Mouse (Mus musculus): ENCODE measurements around the gene Nckap1l. TPM values are rescaled to one million over a fixed set of nuclear protein-coding genes. Genes with fewer than 3 reads are reported as not detected.

Nckap1l gene
- polyA plus RNA-seq, 1 experiment from 2014 or later, result 2.7 TPM

- DNase-seq (ENCODE audit: low spot score) (no peak), ATAC-seq (ENCODE audit: low FRiP score) (no peak)
- no peaks in the 10 kb centered on the region for H3K4me1 ChIP-seq (replicated peaks; ENCODE audit: control insufficient read depth, insufficient read depth, low read length)
- no peak overlapping the region for H3K4me3 ChIP-seq (ENCODE audit: low read depth, low read length)
- no peaks in the 10 kb centered on the region for H3K9me3 ChIP-seq (ENCODE audit: control insufficient read depth, low read length)
- H3K27me3 ChIP-seq (ENCODE audit: control insufficient read depth, insufficient read depth, low read length), result no peaks in the 10 kb centered on the region
- WGBS, result 73% methylated on average over 1 of the region's 1 CpGs
- H3K27ac ChIP-seq (ENCODE audit: low read depth, low read length), result no peak overlapping the region
- H3K36me3 ChIP-seq (ENCODE audit: control insufficient read depth, insufficient read depth, low read length), result no peaks in the 10 kb centered on the region
- H3K9ac ChIP-seq (ENCODE audit: low read depth, low read length), result no peak overlapping the region
- H3K4me2 ChIP-seq (replicated peaks; ENCODE audit: low read depth, low read length), result no peak overlapping the region
Observed at GRCm38 (mm10) chr15:103486658-103487057, 33.1 kb downstream of the Nckap1l start.

GRCm38 (mm10) chr15:103488336-103488735, 34.7 kb downstream of the Nckap1l start:
- no peaks in the 10 kb centered on the region for H3K9me3 ChIP-seq (ENCODE audit: control insufficient read depth, low read length)
- H3K9ac ChIP-seq (ENCODE audit: low read depth, low read length), result no peak overlapping the region
- no peaks in the 10 kb centered on the region for H3K36me3 ChIP-seq (ENCODE audit: control insufficient read depth, insufficient read depth, low read length)
- no peaks in the 10 kb centered on the region for H3K4me1 ChIP-seq (replicated peaks; ENCODE audit: control insufficient read depth, insufficient read depth, low read length)
- no peak overlapping the region for H3K4me2 ChIP-seq (replicated peaks; ENCODE audit: low read depth, low read length)
- WGBS, result 55% methylated on average over 4 of the region's 4 CpGs
- no peak overlapping the region for H3K27ac ChIP-seq (ENCODE audit: low read depth, low read length)
- DNase-seq (ENCODE audit: low spot score) (no peak), ATAC-seq (ENCODE audit: low FRiP score) (no peak)
- H3K4me3 ChIP-seq (ENCODE audit: low read depth, low read length), result no peak overlapping the region
- H3K27me3 ChIP-seq (ENCODE audit: control insufficient read depth, insufficient read depth, low read length), result no peaks in the 10 kb centered on the region

- ATAC-seq (ENCODE audit: low FRiP score) (no peak), DNase-seq (ENCODE audit: low spot score) (no peak)
- H3K4me2 ChIP-seq (replicated peaks; ENCODE audit: low read depth, low read length), result no peak overlapping the region
- no peak overlapping the region for H3K4me3 ChIP-seq (ENCODE audit: low read depth, low read length)
- H3K4me1 ChIP-seq (replicated peaks; ENCODE audit: control insufficient read depth, insufficient read depth, low read length), result no peaks in the 10 kb centered on the region; the same call in 1 of the 2 replicates
- H3K9ac ChIP-seq (ENCODE audit: low read depth, low read length), result no peak overlapping the region
- H3K36me3 ChIP-seq (ENCODE audit: control insufficient read depth, insufficient read depth, low read length), result no peaks in the 10 kb centered on the region
- no peaks in the 10 kb centered on the region for H3K27me3 ChIP-seq (ENCODE audit: control insufficient read depth, insufficient read depth, low read length)
- H3K9me3 ChIP-seq (ENCODE audit: control insufficient read depth, low read length), result no peaks in the 10 kb centered on the region
- WGBS, result 78% methylated on average over 10 of the region's 10 CpGs
- no peak overlapping the region for H3K27ac ChIP-seq (ENCODE audit: low read depth, low read length)
Observed at GRCm38 (mm10) chr15:103496204-103497140, 42.9 kb downstream of the Nckap1l start.

- Histone ChIP-seq H3K9ac (ENCODE audit: low read depth, low read length) (no peak overlapping the region), H3K4me3 (ENCODE audit: low read depth, low read length) (no peak overlapping the region), H3K4me2 (replicated peaks; ENCODE audit: low read depth, low read length) (no peak overlapping the region), H3K36me3 (ENCODE audit: control insufficient read depth, insufficient read depth, low read length) (no peaks in the 10 kb centered on the region), H3K27me3 (ENCODE audit: control insufficient read depth, insufficient read depth, low read length) (no peaks in the 10 kb centered on the region; the same call in 1 of the 2 replicates), H3K9me3 (ENCODE audit: control insufficient read depth, low read length) (no peaks in the 10 kb centered on the region), H3K4me1 (replicated peaks; ENCODE audit: control insufficient read depth, insufficient read depth, low read length) (no peaks in the 10 kb centered on the region; the same call in 1 of the 2 replicates), H3K27ac (ENCODE audit: low read depth, low read length) (no peak overlapping the region)
- ATAC-seq (ENCODE audit: low FRiP score), result no peak
- no peak for DNase-seq (ENCODE audit: low spot score)
- 48% methylated on average over 3 of the region's 3 CpGs for WGBS
Observed at GRCm38 (mm10) chr15:103498157-103498556, 44.6 kb downstream of the Nckap1l start.

- DNase-seq (ENCODE audit: low spot score) (no peak), ATAC-seq (ENCODE audit: low FRiP score) (no peak)
- Histone ChIP-seq H3K4me3 (ENCODE audit: low read depth, low read length) (no peak overlapping the region), H3K36me3 (ENCODE audit: control insufficient read depth, insufficient read depth, low read length) (no peaks in the 10 kb centered on the region), H3K27me3 (ENCODE audit: control insufficient read depth, insufficient read depth, low read length) (no peaks in the 10 kb centered on the region; the same call in 1 of the 2 replicates), H3K9ac (ENCODE audit: low read depth, low read length) (no peak overlapping the region), H3K27ac (ENCODE audit: low read depth, low read length) (no peak overlapping the region), H3K4me2 (replicated peaks; ENCODE audit: low read depth, low read length) (no peak overlapping the region), H3K9me3 (ENCODE audit: control insufficient read depth, low read length) (no peaks in the 10 kb centered on the region), H3K4me1 (replicated peaks; ENCODE audit: control insufficient read depth, insufficient read depth, low read length) (no peaks in the 10 kb centered on the region; the same call in 1 of the 2 replicates)
- WGBS, result 64% methylated on average over 1 of the region's 1 CpGs
Observed at GRCm38 (mm10) chr15:103500723-103501122, 47.1 kb downstream of the Nckap1l start.

DNA sequence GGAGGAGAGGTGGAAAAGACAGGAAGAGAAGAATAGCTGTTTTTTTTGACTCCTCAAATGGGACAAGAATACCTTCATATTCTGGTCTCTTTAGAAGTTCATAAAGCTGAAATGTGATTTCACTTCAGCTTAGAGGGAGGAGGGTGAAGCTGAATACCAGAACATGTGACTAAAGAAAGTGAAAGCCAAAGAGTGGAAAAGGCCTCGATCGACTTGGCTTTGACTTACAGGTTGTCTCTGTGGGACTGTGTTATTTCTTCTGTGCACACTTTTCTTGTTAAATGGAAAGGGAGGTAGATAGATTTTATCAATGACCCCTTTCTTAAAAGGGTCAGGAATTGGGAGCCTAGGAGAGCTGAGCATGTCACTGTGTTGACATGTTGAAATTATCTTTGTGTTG, 47.6 kb downstream of the Nckap1l start:
- Histone ChIP-seq H3K9me3 (ENCODE audit: control insufficient read depth, low read length) (no peaks in the 10 kb centered on the region), H3K27ac (ENCODE audit: low read depth, low read length) (no peak overlapping the region), H3K4me1 (replicated peaks; ENCODE audit: control insufficient read depth, insufficient read depth, low read length) (no peaks in the 10 kb centered on the region; the same call in 1 of the 2 replicates), H3K9ac (ENCODE audit: low read depth, low read length) (no peak overlapping the region), H3K36me3 (ENCODE audit: control insufficient read depth, insufficient read depth, low read length) (no peaks in the 10 kb centered on the region), H3K4me2 (replicated peaks; ENCODE audit: low read depth, low read length) (no peak overlapping the region), H3K27me3 (ENCODE audit: control insufficient read depth, insufficient read depth, low read length) (no peaks in the 10 kb centered on the region; the same call in 1 of the 2 replicates), H3K4me3 (ENCODE audit: low read depth, low read length) (no peak overlapping the region)
- WGBS, result 75% methylated on average over 2 of the region's 2 CpGs
- DNase-seq (ENCODE audit: low spot score) (no peak), ATAC-seq (ENCODE audit: low FRiP score) (no peak)

- Histone ChIP-seq H3K27ac (ENCODE audit: low read depth, low read length) (peak within 1 kb of the TSS; percentile 31), H3K9me3 (ENCODE audit: control insufficient read depth, low read length) (no peaks in the 10 kb centered on the region), H3K27me3 (ENCODE audit: control insufficient read depth, insufficient read depth, low read length) (no peaks in the 10 kb centered on the region; the same call in 1 of the 2 replicates), H3K9ac (ENCODE audit: low read depth, low read length) (peak within 1 kb of the TSS; percentile 80), H3K4me3 (ENCODE audit: low read depth, low read length) (peak within 1 kb of the TSS; percentile 56), H3K4me2 (replicated peaks; ENCODE audit: low read depth, low read length) (peak within 1 kb of the TSS; percentile 89), H3K4me1 (replicated peaks; ENCODE audit: control insufficient read depth, insufficient read depth, low read length) (no peaks in the 10 kb centered on the region; the same call in 1 of the 2 replicates), H3K36me3 (ENCODE audit: control insufficient read depth, insufficient read depth, low read length) (no peaks in the 10 kb centered on the region)
- DNase-seq (ENCODE audit: low spot score) (peak; percentile 76), ATAC-seq (ENCODE audit: low FRiP score) (peak; percentile 89)
- WGBS, result under 1% methylated on average over 45 of the region's 63 CpGs
Observed at GRCm38 (mm10) chr15:103502435-103503250, 49.0 kb downstream of the Nckap1l start, which contains the start of gene Pde1b. Gene Pde1b (plus strand): TSS chr15:103503034.

GRCm38 (mm10) chr15:103503251-103503600, 49.6 kb downstream of the Nckap1l start:
- H3K4me1 ChIP-seq (replicated peaks; ENCODE audit: control insufficient read depth, insufficient read depth, low read length), result no peaks in the 10 kb centered on the region; the same call in 1 of the 2 replicates
- no peaks in the 10 kb centered on the region for H3K9me3 ChIP-seq (ENCODE audit: control insufficient read depth, low read length)
- DNase-seq (ENCODE audit: low spot score) (no peak), ATAC-seq (ENCODE audit: low FRiP score) (peak; percentile 77)
- no peaks in the 10 kb centered on the region; the same call in 1 of the 2 replicates for H3K27me3 ChIP-seq (ENCODE audit: control insufficient read depth, insufficient read depth, low read length)
- no peaks in the 10 kb centered on the region for H3K36me3 ChIP-seq (ENCODE audit: control insufficient read depth, insufficient read depth, low read length)
- WGBS, result 2% methylated on average over 11 of the region's 15 CpGs
- peak overlapping the region; percentile 31 for H3K27ac ChIP-seq (ENCODE audit: low read depth, low read length)
- H3K4me3 ChIP-seq (ENCODE audit: low read depth, low read length), result peak overlapping the region; percentile 56
- peak overlapping the region; percentile 89 for H3K4me2 ChIP-seq (replicated peaks; ENCODE audit: low read depth, low read length)
- peak overlapping the region; percentile 80 for H3K9ac ChIP-seq (ENCODE audit: low read depth, low read length)
